Mouse (Mus musculus) left cerebral cortex, postnatal 10 days (tissue): Measurements from ENCODE around the gene Plk4. TPM values are rescaled to one million over a fixed set of nuclear protein-coding genes. Genes with fewer than 3 reads are reported as not detected.
A peak's percentile ranks its signal among the peaks of the same experiment; 100 is the strongest.
"Not testable (repeated sequence)": the region's sequence is repeated elsewhere in the genome, so short reads cannot be mapped to it uniquely, and the experiment has no call there.

Experiments used
- DNase-seq, 2 experiments: peaks; one replicate each; pipeline ENCODE4 v3.0.0; 2021 to 2022; ENCODE audit warnings: low spot score in 2 of 2, mixed read lengths in 1 of 2; ENCODE audit errors: extremely low spot score in 1 of 2
- intact Hi-C: fragments of 180-260 bp; cut with DNase I; formaldehyde crosslinking; loops from one replicate; pipeline ENCODE4 v1.15.1; 2025
- total RNA-seq, 2 experiments: library from RNA; stranded (reverse); gene quantifications; 2 replicates each; pipeline ENCODE4 v1.2.3; 2021

Plk4 gene
- total RNA-seq, result 1 to 10 TPM; 5.8 to 7.0 TPM

DNA sequence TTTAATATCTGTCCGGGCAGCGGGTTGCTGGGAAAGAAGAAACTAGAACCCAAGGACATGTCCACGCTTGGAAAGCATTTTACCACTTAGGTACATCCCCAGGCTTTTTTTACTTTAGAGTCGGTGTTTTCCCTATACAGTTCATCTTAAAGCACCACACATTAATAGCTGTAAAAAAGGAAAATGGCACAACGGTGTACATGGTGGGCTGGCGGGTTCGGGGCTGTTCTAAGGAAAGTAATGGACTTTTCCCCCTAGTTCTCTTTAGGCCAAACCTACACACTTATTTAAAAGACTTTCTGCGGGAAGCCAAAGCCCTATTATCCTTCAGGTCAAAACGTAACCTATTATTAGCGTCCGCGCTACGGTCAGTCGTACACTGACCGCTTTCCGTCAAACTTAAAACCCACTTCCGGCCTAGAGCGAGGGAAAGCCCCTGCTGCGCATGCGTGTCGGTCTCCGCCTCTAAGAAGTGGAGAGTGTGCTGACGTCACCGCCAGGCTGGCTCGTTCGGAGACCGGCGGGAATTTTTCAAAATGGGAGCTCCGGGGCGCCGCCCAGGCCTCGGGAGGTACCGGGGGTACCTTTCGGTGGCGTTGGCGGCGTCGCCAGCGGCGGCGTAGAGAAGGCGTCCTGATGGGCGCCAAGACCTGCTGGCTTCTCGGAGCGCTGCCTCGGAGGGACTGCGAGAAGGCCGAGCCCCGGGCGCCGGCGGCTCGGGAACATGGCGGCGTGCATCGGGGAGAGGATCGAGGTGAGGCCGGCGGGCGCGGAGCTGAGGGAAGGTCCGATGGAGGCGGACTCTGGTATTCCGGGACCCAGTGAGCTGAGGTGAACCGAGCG is at the start of gene Plk4:
Plk4 (plus strand) TSS at position 490 of the 843 bp plus-strand sequence.
- DNase-seq, result peak; percentile 95 to 98
- intact Hi-C loops, result no loop called here

- intact Hi-C loops, result no loop called here
- no peak for DNase-seq
These were observed 39.1 kb upstream of the Plk4 start for GRCm38 (mm10) chr3:40760746-40761145.

- DNase-seq, result no peak
- intact Hi-C loops, result no loop called here
These were observed 38.5 kb upstream of the Plk4 start for GRCm38 (mm10) chr3:40761312-40761711.

DNA sequence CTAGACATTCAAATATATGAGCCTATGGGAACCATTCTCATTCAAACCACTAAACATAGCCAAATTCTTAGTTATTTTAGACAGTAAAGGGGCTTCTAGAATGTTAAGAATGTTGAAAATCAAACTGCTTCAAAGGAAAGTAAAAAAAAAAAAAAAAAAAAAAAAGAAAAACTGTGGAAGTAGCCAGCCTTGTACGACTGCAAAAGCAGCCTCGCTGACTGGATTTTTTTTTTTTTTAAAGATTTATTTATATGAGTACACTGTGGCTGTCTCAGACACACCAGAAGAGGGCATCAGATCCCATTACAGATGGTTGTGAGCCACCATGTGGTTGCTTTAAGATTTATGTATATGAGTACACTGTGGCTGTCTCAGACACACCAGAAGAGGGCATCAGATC is 6.0 kb upstream of the Plk4 start:
- DNase-seq, result no peak
- intact Hi-C loops, result no loop called here

- no peak for DNase-seq
- intact Hi-C loops, result no loop called here
These were observed 1.8 kb upstream of the Plk4 start for GRCm38 (mm10) chr3:40798054-40798453.

GRCm38 (mm10) chr3:40798500-40798899 is 1.3 kb upstream of the Plk4 start:
- peak; percentile 28 to 45 for DNase-seq
- intact Hi-C loops, result no loop called here

GRCm38 (mm10) chr3:40800373-40800823 is 579 bp downstream of the Plk4 start:
- intact Hi-C loops, result no loop called here
- peak in 1 of 2 experiments; percentile 71 for DNase-seq

- DNase-seq, result no peak
- intact Hi-C loops, result no loop called here
These were observed 7.1 kb downstream of the Plk4 start for GRCm38 (mm10) chr3:40806871-40807270.

GRCm38 (mm10) chr3:40808686-40809085 is 8.9 kb downstream of the Plk4 start:
- intact Hi-C loops, result no loop called here
- DNase-seq, result no peak

GRCm38 (mm10) chr3:40809894-40810293 is 10.1 kb downstream of the Plk4 start:
- DNase-seq, result no peak
- intact Hi-C loops, result no loop called here

- no peak for DNase-seq
- intact Hi-C loops, result no loop called here
These were observed 13.5 kb downstream of the Plk4 start for GRCm38 (mm10) chr3:40813275-40813674.

- DNase-seq, intact Hi-C loops: not testable (repeated sequence)
These were observed 45.7 kb downstream of the Plk4 start for GRCm38 (mm10) chr3:40845521-40845920.

GRCm38 (mm10) chr3:40846473-40846956 is 46.7 kb downstream of the Plk4 start, which contains the start of gene Mfsd8:
Gene Mfsd8, minus strand, starts transcription at chr3:40846886.
- DNase-seq, result peak; percentile 94 to 98
- intact Hi-C loops, result not testable (repeated sequence)

DNA sequence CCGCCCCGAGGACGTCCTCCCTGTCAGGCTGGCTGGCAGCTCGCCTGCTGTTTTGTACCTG is 47.0 kb downstream of the Plk4 start, which contains the start of gene Abhd18:
Abhd18 (plus strand) TSS at position 14 of the 61 bp plus-strand sequence.
- intact Hi-C loops, DNase-seq: not testable (repeated sequence)

DNA sequence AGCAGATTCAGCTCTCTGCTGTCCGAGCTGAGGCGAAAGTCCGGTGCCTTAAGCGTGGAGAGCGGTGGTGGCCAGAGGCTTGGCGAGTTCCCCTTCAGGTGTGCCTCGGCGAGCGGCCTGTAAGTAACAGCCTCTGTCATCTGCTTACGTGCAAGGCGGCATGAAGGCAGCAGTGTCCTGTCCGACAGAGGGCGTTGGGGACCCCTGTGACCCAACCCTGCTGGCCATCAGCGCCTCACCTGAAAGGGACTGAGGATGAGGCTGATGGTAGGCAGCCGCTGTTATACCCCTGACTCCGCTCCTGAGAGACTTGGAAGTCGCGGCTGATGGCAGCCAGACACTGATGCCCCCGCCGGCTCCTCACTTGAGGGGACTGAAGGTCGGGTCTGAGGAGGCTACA is 47.2 kb downstream of the Plk4 start:
- DNase-seq, result peak; percentile 17 to 61
- intact Hi-C loops, result not testable (repeated sequence)

DNA sequence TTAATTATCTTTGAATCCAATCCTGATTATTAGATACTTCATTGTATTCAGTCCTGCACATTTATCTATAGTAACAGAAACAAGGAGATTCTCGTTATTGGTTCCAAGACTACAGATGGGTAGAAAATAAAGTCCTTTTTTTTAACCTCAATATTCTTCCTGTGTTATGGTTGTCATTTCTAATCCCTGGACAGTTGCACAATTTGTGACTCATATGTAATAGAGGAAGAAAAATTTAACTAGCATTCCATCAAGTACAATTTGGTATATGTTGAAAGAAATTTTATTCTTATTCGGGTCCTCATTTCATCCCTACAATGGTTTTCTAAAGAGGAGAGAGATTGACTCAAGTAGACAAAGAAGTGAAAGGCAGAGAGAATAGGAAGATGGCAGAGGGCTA is 48.1 kb downstream of the Plk4 start:
- intact Hi-C loops, DNase-seq: not testable (repeated sequence)

DNA sequence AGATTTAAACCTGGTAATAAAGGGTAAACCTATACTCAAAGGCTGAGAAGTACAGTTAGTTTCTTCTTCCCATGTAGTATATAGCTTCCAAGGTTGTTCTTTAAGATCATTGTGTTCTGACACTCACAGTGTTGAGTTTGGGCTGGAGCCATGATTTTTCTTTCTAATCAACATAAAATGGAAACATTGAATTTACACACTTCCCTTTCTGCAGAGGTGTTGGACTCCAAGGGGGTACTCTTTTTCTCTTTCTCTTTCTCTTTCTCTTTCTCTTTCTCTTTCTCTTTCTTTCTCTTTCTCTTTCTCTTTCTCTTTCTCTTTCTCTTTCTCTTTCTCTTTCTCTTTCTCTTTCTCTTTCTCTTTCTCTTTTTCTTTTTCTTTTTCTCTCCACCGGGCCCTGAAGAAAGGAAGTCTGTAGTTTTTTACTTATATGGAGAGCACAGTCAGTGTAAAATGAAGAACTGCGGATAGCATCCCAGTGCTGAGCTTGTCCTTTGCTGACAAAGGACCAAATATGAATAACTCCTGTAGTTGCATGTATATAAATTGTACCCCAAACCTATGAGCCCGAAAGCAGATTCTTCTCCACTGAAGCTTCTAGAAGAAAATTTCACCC is 53.4 kb downstream of the Plk4 start:
- intact Hi-C loops, result loop anchor here (5.0 kb wide), 1 partner anchor 44 kb away; no protein-coding TSS in a partner anchor
- DNase-seq, result not testable (repeated sequence)
